Mouse (Mus musculus) megakaryocyte, adult 5-6 weeks (primary cell): ENCODE results near the gene Mbnl2. TPM values are rescaled to one million over a fixed set of nuclear protein-coding genes. Genes with fewer than 3 reads are reported as not detected.

ENCODE experiments used
- ATAC-seq: 2 replicates; pipeline ENCODE4 v1.8.0; 2016; ENCODE audit warnings: mild to moderate bottlenecking, inconsistent platforms; ENCODE audit not compliant: poor library complexity, severe bottlenecking
- total RNA-seq, 2 experiments: library from RNA; stranded (forward) in 1 of 2; stranded (reverse) in 1 of 2; fragments of 153-499, 151-499 nt in 1 of 2; fragments of 221-1000, 200-1000 nt in 1 of 2; gene quantifications; 2 replicates each; pipeline versions ENCODE4 v1.2.3 to v1.2.4; 2015 to 2017

The Mbnl2 gene
- total RNA-seq, 2 experiments from 2014 or later, result 94.7 to 132 TPM

GRCm38 (mm10) chr14:120273766-120274165 lies 1.7 kb upstream of the Mbnl2 start:
- no peak for ATAC-seq

GRCm38 (mm10) chr14:120274746-120275145 lies 723 bp upstream of the Mbnl2 start:
- ATAC-seq, result no peak

GRCm38 (mm10) chr14:120276343-120277080 lies 1.0 kb downstream of the Mbnl2 start:
- ATAC-seq, result peak; percentile 7; the same call in 1 of the 2 replicates

GRCm38 (mm10) chr14:120277081-120277656 lies 1.7 kb downstream of the Mbnl2 start:
- peak; percentile 38 for ATAC-seq

DNA sequence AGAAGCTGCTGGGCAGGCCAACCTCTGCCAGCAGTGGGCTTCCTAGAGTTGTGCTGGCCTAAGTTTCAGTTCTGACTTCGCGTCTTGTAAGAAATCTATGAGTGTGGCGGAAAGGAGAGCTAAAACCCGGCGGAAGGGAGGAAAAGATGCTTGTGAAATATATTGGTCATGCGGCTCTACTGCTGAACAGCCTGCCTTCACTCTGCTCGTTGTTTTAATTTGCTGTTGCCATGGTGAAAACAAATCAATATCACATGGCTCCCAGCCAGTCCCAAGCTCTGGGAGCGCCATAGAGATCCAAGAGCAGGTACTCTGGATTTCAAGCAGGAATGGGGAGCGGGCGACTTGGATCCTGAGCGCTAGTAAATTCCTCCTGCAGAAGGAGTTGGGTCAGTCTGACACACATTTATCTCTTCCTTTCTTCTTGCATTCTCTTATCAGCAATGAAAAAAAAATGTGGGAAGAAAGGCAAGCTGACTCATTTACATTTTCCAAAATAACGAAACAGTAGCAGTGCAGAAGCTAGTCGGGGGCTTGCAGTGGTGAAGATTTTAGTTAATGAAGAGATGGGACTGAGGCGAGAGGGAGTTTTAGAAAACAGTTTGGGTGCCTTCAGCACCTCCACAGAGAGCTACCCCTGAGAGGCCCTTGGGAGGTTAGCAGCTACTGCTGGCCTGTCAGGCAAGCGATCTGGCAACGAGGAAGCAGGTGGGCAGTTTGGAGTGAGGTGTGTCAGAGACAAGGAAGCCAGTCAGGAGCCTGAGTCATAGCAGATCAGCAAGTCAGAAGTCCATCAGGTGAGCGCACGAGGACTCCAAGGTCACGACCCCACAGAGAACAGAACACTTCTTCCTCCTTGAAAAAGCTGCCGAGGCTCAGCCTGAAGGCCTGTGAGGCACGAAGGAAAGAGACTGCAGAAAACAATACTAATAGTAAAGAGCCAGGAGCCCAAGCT lies 3.1 kb downstream of the Mbnl2 start:
- ATAC-seq, result peak; percentile 22

GRCm38 (mm10) chr14:120280136-120280535 lies 4.7 kb downstream of the Mbnl2 start:
- no peak for ATAC-seq

GRCm38 (mm10) chr14:120283787-120284186 lies 8.3 kb downstream of the Mbnl2 start:
- no peak for ATAC-seq

DNA sequence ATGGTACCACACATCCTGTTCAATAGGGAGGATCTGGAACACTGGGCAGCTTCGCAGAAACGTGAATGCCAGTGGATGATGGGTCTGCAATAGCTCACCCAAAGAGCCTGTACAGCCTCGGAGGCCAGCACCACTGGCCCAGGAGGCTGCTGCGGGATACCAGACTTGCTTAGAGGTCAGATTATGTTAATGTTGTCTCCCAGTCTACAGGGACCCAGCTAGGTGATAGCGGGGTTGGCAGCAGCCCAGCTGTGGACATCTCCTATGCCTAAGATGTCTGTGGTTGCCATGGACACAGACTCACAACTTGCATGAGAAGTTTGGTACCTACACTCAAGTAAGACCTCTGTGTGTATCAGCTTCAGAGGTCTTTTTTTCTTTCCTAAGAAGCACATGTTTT lies 9.0 kb downstream of the Mbnl2 start:
- no peak for ATAC-seq

DNA sequence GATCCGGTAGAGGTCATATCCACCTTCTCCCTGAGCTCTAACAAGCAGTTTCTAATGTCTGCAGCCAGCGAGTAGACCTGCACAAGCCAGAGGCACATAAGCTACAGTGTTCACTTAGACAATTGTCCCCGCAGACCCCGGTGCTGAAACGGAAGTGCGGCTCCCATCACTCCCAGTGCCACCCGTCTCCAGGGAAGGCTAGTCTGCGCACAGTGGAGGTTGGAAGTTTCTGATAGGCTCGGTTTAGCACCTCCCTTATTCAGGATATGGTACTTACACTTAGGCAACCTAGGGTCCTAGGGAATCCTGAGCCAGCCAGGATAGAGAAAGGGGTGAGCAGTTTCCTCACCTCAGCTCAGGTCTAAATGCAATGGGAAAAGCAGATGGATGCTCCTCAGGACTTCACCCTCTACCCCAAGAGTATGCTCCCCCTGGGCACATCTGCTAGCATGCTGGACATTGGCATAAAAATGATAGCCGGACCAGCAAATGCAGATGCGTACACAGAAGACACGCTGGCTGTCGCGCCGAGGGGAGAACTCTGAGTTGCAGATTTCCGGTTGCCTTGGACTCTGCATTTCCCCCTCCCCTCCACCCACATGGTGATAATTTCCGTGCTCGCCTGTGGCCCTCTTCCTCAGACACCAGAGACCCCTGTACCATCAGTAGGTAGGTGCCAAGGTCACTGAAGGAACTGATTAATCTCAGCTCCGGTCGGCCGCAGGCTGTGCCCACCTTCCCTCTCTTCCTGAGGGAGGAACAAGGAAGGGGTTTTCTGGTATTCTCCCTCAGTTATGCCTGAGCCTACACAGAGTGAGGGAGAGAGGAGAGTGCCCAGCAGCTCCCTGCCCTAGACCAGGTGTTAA lies 11.9 kb downstream of the Mbnl2 start:
- peak; percentile 28; the same call in 1 of the 2 replicates for ATAC-seq

GRCm38 (mm10) chr14:120287987-120288275 lies 12.5 kb downstream of the Mbnl2 start:
- ATAC-seq, result no peak

DNA sequence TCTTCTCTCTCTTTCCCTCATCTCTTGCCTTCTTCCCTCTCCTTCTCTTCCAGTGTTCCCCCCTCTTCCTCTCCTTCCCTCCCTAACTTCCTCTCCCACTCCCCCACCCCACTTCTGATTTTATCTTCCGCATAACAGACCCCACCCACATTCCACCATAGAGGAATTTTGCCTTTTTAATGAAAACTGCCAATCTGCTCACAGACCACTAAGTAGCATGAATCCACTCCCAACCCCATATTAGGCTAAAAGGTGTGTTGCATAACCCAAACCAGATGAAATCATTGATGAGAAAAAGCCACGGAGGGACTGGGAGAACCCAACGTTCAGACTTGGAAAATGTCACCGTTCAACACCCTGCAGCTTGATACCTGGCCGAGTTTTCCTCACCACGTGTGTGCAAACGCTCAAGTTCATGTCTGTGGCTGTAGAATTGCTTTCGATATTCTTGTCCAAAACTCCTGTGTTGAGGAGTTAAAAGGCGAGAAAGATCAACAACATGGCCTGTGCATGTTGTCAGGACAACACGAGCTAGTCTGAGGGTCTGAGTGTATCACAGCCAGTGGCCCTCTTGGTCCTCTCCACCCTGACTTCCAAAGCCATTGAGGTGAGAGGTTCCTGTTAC lies 13.0 kb downstream of the Mbnl2 start:
- ATAC-seq, result no peak

GRCm38 (mm10) chr14:120289065-120289464 lies 13.6 kb downstream of the Mbnl2 start:
- no peak for ATAC-seq

GRCm38 (mm10) chr14:120289528-120289927 lies 14.1 kb downstream of the Mbnl2 start:
- ATAC-seq, result no peak

DNA sequence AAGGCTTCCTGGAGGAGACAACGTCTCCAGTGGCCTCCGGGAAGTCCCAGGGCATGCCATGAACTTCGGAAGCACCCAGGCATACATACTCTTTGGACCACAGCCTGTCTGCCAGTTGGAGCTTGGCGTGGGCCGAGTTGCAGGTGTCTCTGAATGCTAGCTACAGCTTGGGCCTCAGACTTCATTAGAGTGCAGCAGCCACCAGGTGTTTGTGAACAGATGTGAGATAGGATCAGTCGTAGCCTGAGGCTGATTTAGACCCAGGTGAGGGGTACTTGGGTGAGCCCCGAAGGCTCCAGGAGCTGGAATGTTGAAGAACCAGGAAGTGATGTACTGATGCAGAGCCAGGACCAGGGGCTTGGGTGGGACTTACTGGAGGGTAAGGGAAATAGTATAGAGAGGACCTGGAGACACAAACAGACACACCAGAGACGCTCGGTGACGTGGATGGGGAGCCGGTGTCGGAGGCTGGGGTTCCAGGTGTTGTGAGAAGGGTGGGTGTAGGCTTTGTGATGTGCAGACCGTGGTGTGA lies 15.8 kb downstream of the Mbnl2 start:
- ATAC-seq, result no peak

- ATAC-seq, result no peak
These were observed 16.7 kb downstream of the Mbnl2 start for GRCm38 (mm10) chr14:120292133-120292532.

DNA sequence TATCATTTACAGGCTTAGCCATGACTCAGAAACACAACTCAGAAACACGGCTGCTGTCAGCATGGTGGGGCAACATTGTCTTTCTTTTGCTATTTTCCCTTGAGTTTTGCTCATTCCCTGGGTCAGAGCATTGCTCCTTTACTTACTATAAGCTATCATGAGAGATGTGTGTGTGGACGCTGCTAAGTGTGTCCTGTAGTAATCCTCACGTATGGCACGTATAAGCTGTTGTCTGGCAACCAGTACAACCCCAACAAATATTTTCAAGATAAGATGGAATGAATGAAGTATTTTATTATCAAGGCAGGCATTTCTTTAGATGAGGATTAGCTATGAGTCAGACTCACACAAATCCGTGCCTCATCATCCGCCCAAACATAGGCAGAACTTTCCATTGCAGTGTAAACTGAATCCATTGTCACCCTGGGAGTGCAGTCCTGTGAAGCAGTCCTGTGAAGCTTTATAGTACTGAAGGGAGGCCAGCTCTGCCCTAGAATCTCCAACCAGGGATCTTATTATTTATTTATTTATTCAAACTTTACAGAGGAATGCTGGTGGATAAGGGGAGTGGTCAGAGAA lies 17.2 kb downstream of the Mbnl2 start:
- no peak for ATAC-seq

DNA sequence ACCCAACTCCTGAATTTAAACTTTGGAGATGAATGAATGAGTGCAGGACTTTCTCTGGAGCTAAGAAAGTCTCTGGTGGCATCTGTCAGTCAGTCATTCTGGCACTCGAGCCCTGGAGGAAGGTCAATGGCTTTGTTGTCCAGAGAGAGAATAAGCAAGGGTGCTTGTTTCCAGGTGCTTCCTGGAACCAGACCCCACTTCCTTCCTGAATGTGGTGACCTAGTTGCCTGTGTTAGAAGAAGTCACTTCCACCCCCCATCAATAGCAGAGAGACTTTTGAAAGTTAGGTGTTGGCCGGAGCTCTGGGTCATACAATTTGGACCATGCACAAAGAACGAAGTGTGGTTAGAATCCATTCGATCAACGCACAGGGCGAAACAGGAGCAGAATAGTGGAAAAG lies 19.0 kb downstream of the Mbnl2 start:
- no peak for ATAC-seq

- no peak for ATAC-seq
These were observed 20.1 kb downstream of the Mbnl2 start for GRCm38 (mm10) chr14:120295355-120296220.
